In the genomic region with DNA sequence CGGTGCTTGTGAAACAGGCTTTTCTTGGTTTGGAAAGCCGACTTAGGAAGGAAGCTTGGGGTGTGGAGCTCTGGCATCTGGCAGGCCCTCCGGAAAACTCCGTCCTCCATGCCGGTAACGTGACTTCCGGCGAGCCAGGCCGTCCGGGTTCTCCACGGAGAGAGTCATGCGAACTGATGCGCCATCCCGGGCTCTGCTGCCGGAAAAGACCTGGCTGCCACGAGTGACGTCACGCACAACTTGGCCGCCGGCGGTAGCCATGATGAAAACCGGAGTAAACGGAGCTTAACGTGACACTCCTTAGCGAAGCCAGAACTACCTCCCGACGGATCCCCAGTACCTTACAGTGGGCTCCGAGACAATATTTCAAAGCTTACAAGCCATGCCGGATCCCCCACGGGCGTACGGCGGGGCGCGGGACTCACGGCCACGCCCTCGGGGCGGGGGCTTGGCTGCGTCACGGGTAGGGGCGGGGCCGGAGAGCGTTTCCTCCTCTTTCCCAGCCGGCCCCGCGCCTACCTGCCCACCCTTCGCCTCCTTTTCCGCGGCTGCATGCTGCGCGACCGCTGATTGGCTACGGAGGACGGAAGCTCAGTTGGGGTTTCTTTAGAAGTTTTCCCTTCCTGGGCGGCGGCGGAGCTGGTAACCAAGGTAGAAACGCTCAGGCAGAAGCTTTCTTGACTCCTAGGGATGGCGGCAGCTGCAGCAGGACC, we compare ENCODE assay signal across 8 mouse cellular contexts. TPM values are rescaled to one million over a fixed set of nuclear protein-coding genes. Genes with fewer than 3 reads are reported as not detected.
DNase-seq lines count a peak whose midpoint lies in the region; ATAC-seq lines count a peak whose summit lies in the region.

TSS of gene Sugt1 (plus strand) at position 553 of the 713 bp plus-strand sequence.

- H3K9ac ChIP-seq in hindbrain, embryonic 15.5 days: peak within 1 kb of the TSS; percentile 61

- H3K4me1 ChIP-seq in hindbrain, embryonic 15.5 days (replicated peaks): peaks cover 25% of the 10 kb centered on the region

- H3K27ac ChIP-seq in hindbrain, embryonic 15.5 days (replicated peaks): peak within 1 kb of the TSS; percentile 99

- peak within 1 kb of the TSS; percentile 78 for H3K4me2 ChIP-seq in hindbrain, embryonic 15.5 days

- ATAC-seq in hindbrain, embryonic 15.5 days (ENCODE audit: low FRiP score, low read depth): peak; percentile 99

- under 1% methylated on average over 59 of the region's 60 CpGs for WGBS in hindbrain, embryonic 15.5 days

- no peaks in the 10 kb centered on the region for H3K27me3 ChIP-seq in hindbrain, embryonic 15.5 days

- DNase-seq in T-cell, adult 2 months (ENCODE audit: low spot score): peak; percentile 98
- DNase-seq in cerebellum, postnatal 36 days: peak; percentile 97
- DNase-seq in frontal cortex, postnatal 36 days (ENCODE audit: low spot score in 2 of 2): peak; percentile 98 to 99
- peak; percentile 95 for DNase-seq in left cerebral cortex, adult 11 months (ENCODE audit: low spot score)
- peak; percentile 95 to 98 for DNase-seq in lung, postnatal 4 days
- DNase-seq in retina, postnatal 7 days (ENCODE audit: low read depth, low spot score): peak; percentile 90
- DNase-seq in urinary bladder, adult 2 months (ENCODE audit: low spot score): peak; percentile 98

- H3K9me3 ChIP-seq in hindbrain, embryonic 15.5 days: no peaks in the 10 kb centered on the region

- H3K4me3 ChIP-seq in hindbrain, embryonic 15.5 days: peak within 1 kb of the TSS; percentile 57

- no peaks in the 10 kb centered on the region for H3K36me3 ChIP-seq in hindbrain, embryonic 15.5 days

RNA-seq across cellular contexts. Expression of gene Sugt1, which starts in this region (rescaled TPM):
- polyA plus RNA-seq in hindbrain, embryonic 15.5 days (2015; fragmentation: Nextera tagmentation; extraction: Ambion mirVana): 100 and 105 TPM in 2 replicates
- polyA plus RNA-seq in urinary bladder, adult 2 months (2012; rRNA removed): 49.3 and 59.6 TPM in 2 replicates

Comparison
In these comparisons a context has a peak if more than half of its experiments do, and no peak if none do; other contexts are left out.
1. Peak in every context shown above with its lines: DNase-seq, ATAC-seq, H3K4me3 ChIP-seq and H3K27ac ChIP-seq.